Mouse (Mus musculus) liver, embryonic 16.5 days (tissue): ENCODE results near the gene Nr2f1. TPM values are rescaled to one million over a fixed set of nuclear protein-coding genes. Genes with fewer than 3 reads are reported as not detected.

Experiments
- ATAC-seq: fragments of 200-750 bp; cut with Nextera tagmentation; 2 replicates; pipeline ENCODE4 v1.8.0; 2017; ENCODE audit warnings: low read depth, mild to moderate bottlenecking, moderate number of reproducible peaks, moderate library complexity
- H3K27ac ChIP-seq: fragments of 300-500 bp; sonication (generic); 2 replicates; pipeline ENCODE4 v1.5.1; 2014; ENCODE audit warnings: mild to moderate bottlenecking, low read length
- H3K27me3 ChIP-seq: fragments of 300-500 bp; sonication (generic); 2 replicates; pipeline ENCODE4 v1.6.1; 2014; ENCODE audit warnings: low read depth, low read length, mixed read lengths; ENCODE audit not compliant: control insufficient read depth, insufficient read depth
- H3K36me3 ChIP-seq: fragments of 300-500 bp; sonication (generic); 2 replicates; pipeline ENCODE4 v1.6.1; 2014; ENCODE audit warnings: mild to moderate bottlenecking; ENCODE audit not compliant: control insufficient read depth, insufficient read depth
- H3K4me1 ChIP-seq: fragments of 300-500 bp; sonication (generic); 2 replicates; pipeline ENCODE4 v1.6.1; 2014; ENCODE audit warnings: low read depth, low read length, mixed read lengths; ENCODE audit not compliant: control insufficient read depth
- H3K4me2 ChIP-seq: fragments of 300-500 bp; sonication (generic); 2 replicates; pipeline ENCODE4 v1.6.1; 2014; ENCODE audit warnings: low read depth, low read length, mixed read lengths
- H3K4me3 ChIP-seq: fragments of 300-500 bp; sonication (generic); 2 replicates; pipeline ENCODE4 v1.5.1; 2014; ENCODE audit warnings: low read depth, mild to moderate bottlenecking, low read length
- H3K9ac ChIP-seq: fragments of 300-500 bp; sonication (generic); 2 replicates; pipeline ENCODE4 v1.6.1; 2014; ENCODE audit warnings: low read depth, low read length
- H3K9me3 ChIP-seq: fragments of 300-500 bp; sonication (generic); replicated peaks from 2 replicates; pipeline ENCODE4 v1.6.1; 2016; ENCODE audit warnings: low read length; ENCODE audit not compliant: control insufficient read depth
- WGBS: fragments of 180-500 bp; shearing (Covaris S2); extraction: QIAGEN DNeasy Blood & Tissue Kit; methylation state at CpG from one replicate; pipeline ENCODE4 v1.1.7; 2014; ENCODE audit not compliant: insufficient replicate concordance; 5-methylcytosine and 5-hydroxymethylcytosine counted together
- polyA plus RNA-seq: library from polyadenylated mRNA; unstranded; fragments of >200 nt; fragmentation: Nextera tagmentation; extraction: Ambion mirVana; gene quantifications from 2 replicates; pipeline ENCODE4 v1.2.1, GENCODE M21; 2015

The Nr2f1 gene
- polyA plus RNA-seq, 1 experiment from 2014 or later, result 0.17 TPM

GRCm38 (mm10) chr13:78162149-78162548 lies 37.4 kb downstream of the Nr2f1 start:
- Histone ChIP-seq H3K27me3 (peaks cover 26% of the 10 kb centered on the region), H3K4me2 (no peak overlapping the region), H3K9me3 (no peaks in the 10 kb centered on the region), H3K4me1 (no peaks in the 10 kb centered on the region; the same call in 1 of the 2 replicates), H3K36me3 (no peaks in the 10 kb centered on the region), H3K4me3 (no peak overlapping the region), H3K9ac (no peak overlapping the region), H3K27ac (no peak overlapping the region)
- no peak for ATAC-seq
- WGBS, result 59% methylated on average over 2 of the region's 2 CpGs

GRCm38 (mm10) chr13:78157465-78157864 lies 42.1 kb downstream of the Nr2f1 start:
- Histone ChIP-seq H3K4me2 (no peak overlapping the region), H3K9ac (no peak overlapping the region), H3K27ac (no peak overlapping the region), H3K36me3 (no peaks in the 10 kb centered on the region), H3K4me1 (no peaks in the 10 kb centered on the region), H3K9me3 (no peaks in the 10 kb centered on the region), H3K27me3 (no peaks in the 10 kb centered on the region; the same call in 1 of the 2 replicates), H3K4me3 (no peak overlapping the region)
- ATAC-seq, result no peak
- 67% methylated on average over 5 of the region's 5 CpGs for WGBS

Other genes with a start within 250 kb of the Nr2f1 start
- gene Pou5f2, start 174.9 kb downstream of the Nr2f1 start, polyA plus RNA-seq, result 0.27 TPM in 2 replicates